Mouse (Mus musculus) monocyte, adult 2 months (primary cell): ENCODE results near the gene Sephs1.
"Not testable (repeated sequence)": the region's sequence is repeated elsewhere in the genome, so short reads cannot be mapped to it uniquely, and the experiment has no call there.

ENCODE experiments used
- DNase-seq, 2 experiments: peaks; one replicate each; pipeline ENCODE4 v3.0.0; 2022; ENCODE audit warnings: low spot score in 2 of 2, low read depth in 1 of 2

Gene Sephs1

GRCm38 (mm10) chr2:4907120-4907519 is 25.8 kb downstream of the Sephs1 start:
- no peak for DNase-seq

- DNase-seq, result no peak
These were observed 26.6 kb downstream of the Sephs1 start for GRCm38 (mm10) chr2:4907916-4908315.

- no peak for DNase-seq
These were observed 27.5 kb downstream of the Sephs1 start for GRCm38 (mm10) chr2:4908771-4909315.

GRCm38 (mm10) chr2:4909909-4910308 is 28.5 kb downstream of the Sephs1 start:
- no peak for DNase-seq

GRCm38 (mm10) chr2:4910521-4910920 is 29.2 kb downstream of the Sephs1 start:
- DNase-seq, result no peak

- no peak for DNase-seq
These were observed 32.6 kb downstream of the Sephs1 start for GRCm38 (mm10) chr2:4913949-4914348.

GRCm38 (mm10) chr2:4916037-4916436 is 34.7 kb downstream of the Sephs1 start:
- DNase-seq, result no peak

- peak; percentile 20 to 52 for DNase-seq
These were observed 36.1 kb downstream of the Sephs1 start for GRCm38 (mm10) chr2:4917326-4918021.

- peak; percentile 23 to 66 for DNase-seq
These were observed 37.7 kb downstream of the Sephs1 start, which contains the start of gene Phyh for GRCm38 (mm10) chr2:4918860-4919739. Gene Phyh (plus strand): TSS chr2:4919019.

GRCm38 (mm10) chr2:4921019-4921418 is 39.7 kb downstream of the Sephs1 start:
- DNase-seq, result no peak

GRCm38 (mm10) chr2:4922476-4923164 is 41.3 kb downstream of the Sephs1 start:
- DNase-seq, result no peak

GRCm38 (mm10) chr2:4927391-4927790 is 46.0 kb downstream of the Sephs1 start:
- DNase-seq, result no peak

GRCm38 (mm10) chr2:4929230-4929629 is 47.9 kb downstream of the Sephs1 start:
- no peak for DNase-seq

- no peak for DNase-seq
These were observed 53.2 kb downstream of the Sephs1 start for GRCm38 (mm10) chr2:4934516-4934915.

GRCm38 (mm10) chr2:4937931-4938330 is 56.6 kb downstream of the Sephs1 start:
- no peak for DNase-seq

GRCm38 (mm10) chr2:4940861-4941260 is 59.5 kb downstream of the Sephs1 start:
- no peak for DNase-seq

- not testable (repeated sequence) for DNase-seq
These were observed 68.3 kb downstream of the Sephs1 start for GRCm38 (mm10) chr2:4949691-4950090.

GRCm38 (mm10) chr2:4950986-4951385 is 69.6 kb downstream of the Sephs1 start:
- no peak for DNase-seq

- no peak for DNase-seq
These were observed 72.9 kb downstream of the Sephs1 start for GRCm38 (mm10) chr2:4954216-4954760.

- DNase-seq, result no peak
These were observed 76.7 kb downstream of the Sephs1 start for GRCm38 (mm10) chr2:4958039-4958438.
